Mouse (Mus musculus): Measurements from ENCODE around the gene Reg3b. TPM values are rescaled to one million over a fixed set of nuclear protein-coding genes. Genes with fewer than 3 reads are reported as not detected.
"Not testable (repeated sequence)": the region's sequence is repeated elsewhere in the genome, so short reads cannot be mapped to it uniquely, and the experiment has no call there.

Gene Reg3b
- not detected in 2 replicates for polyA plus RNA-seq (2016; fragmentation: Nextera tagmentation; extraction: Ambion mirVana)

DNA sequence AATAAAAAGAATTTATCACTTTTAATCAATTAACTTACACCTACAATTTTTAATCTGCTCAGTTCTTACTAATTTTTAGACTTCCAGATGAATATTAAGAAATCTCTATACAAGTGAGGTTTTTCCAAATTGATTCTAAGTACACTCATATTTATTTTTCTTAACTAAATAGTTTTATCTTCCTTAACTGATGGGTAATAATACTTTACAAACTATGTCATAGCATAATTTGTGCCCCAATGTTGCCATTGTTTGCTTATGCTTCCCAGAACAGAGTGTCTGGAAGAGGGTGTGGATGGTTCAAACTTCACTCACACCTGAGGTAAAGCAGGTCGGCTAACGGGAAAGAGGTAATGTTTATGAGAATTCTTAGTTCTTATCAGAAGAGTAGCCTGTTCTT is at the start of gene Reg3b:
TSS of gene Reg3b (plus strand) at position 301 of the 400 bp plus-strand sequence.
- WGBS, result 93% methylated on average over 2 of the region's 2 CpGs
- H3K27me3 ChIP-seq (ENCODE audit: insufficient read depth, poor library complexity, severe bottlenecking), result no peaks in the 10 kb centered on the region
- H3K4me3 ChIP-seq, result no peak within 1 kb of the TSS
- no peaks in the 10 kb centered on the region for H3K36me3 ChIP-seq
- DNase-seq (ENCODE audit: low spot score), result no peak
- H3K9me3 ChIP-seq, result no peaks in the 10 kb centered on the region
- H3K4me1 ChIP-seq (replicated peaks), result no peaks in the 10 kb centered on the region
- no peak within 1 kb of the TSS for H3K27ac ChIP-seq

GRCm38 (mm10) chr6:78327798-78328197 is 42.7 kb upstream of the Reg3b start:
- peak overlapping the region; percentile 16; the same call in 1 of the 2 replicates for H3K27ac ChIP-seq
- peaks cover 2% of the 10 kb centered on the region; the same call in 1 of the 2 replicates for H3K4me1 ChIP-seq (replicated peaks)
- H3K27me3 ChIP-seq (ENCODE audit: insufficient read depth, poor library complexity, severe bottlenecking), result no peaks in the 10 kb centered on the region
- no peaks in the 10 kb centered on the region for H3K9me3 ChIP-seq
- no peak for DNase-seq (ENCODE audit: low spot score)
- H3K4me3 ChIP-seq, result no peak overlapping the region
- H3K36me3 ChIP-seq, result no peaks in the 10 kb centered on the region

GRCm38 (mm10) chr6:78329166-78329565 is 41.3 kb upstream of the Reg3b start:
- H3K27ac ChIP-seq, result no peak overlapping the region
- peaks cover 2% of the 10 kb centered on the region; the same call in 1 of the 2 replicates for H3K4me1 ChIP-seq (replicated peaks)
- H3K9me3 ChIP-seq, result no peaks in the 10 kb centered on the region
- H3K36me3 ChIP-seq, result no peaks in the 10 kb centered on the region
- H3K4me3 ChIP-seq, result no peak overlapping the region
- no peaks in the 10 kb centered on the region for H3K27me3 ChIP-seq (ENCODE audit: insufficient read depth, poor library complexity, severe bottlenecking)
- 42% methylated on average over 2 of the region's 2 CpGs for WGBS
- DNase-seq (ENCODE audit: low spot score), result peak; percentile 20

DNA sequence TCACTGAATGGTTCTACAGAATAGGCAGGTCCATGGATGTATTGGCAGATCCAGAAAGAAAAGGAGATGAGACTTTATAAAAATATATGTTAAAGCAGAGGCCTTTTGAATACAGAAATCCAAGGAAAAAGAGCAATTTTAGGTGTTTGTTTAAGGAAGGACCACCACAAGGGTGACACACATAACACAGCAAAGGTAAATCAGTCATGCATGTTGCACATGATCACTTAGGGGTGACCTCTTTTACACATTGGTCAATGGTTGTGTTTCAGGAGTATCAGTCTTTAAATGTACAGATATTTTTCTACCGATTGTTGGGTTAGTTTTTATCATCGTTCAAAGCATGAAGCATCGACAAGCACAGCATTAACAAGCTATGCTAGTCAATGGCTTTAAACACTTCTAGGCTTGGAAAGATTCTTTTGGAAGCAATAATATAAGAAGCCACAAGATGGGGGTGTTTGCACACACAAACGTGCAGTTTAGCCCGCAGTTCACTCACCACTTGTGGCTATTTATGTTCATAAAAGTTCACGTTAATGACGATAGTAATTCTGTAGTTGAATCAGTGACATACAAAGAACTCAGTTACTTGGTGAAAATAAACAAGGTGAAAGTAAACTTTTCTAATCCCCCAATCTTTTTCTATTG is 38.4 kb upstream of the Reg3b start:
- H3K27ac ChIP-seq, result no peak overlapping the region
- H3K4me3 ChIP-seq, result no peak overlapping the region
- peaks cover 2% of the 10 kb centered on the region; the same call in 1 of the 2 replicates for H3K4me1 ChIP-seq (replicated peaks)
- peak; percentile 2 for DNase-seq (ENCODE audit: low spot score)
- 48% methylated on average over 7 of the region's 7 CpGs for WGBS
- H3K36me3 ChIP-seq, result no peaks in the 10 kb centered on the region
- H3K27me3 ChIP-seq (ENCODE audit: insufficient read depth, poor library complexity, severe bottlenecking), result no peaks in the 10 kb centered on the region
- no peaks in the 10 kb centered on the region for H3K9me3 ChIP-seq

DNA sequence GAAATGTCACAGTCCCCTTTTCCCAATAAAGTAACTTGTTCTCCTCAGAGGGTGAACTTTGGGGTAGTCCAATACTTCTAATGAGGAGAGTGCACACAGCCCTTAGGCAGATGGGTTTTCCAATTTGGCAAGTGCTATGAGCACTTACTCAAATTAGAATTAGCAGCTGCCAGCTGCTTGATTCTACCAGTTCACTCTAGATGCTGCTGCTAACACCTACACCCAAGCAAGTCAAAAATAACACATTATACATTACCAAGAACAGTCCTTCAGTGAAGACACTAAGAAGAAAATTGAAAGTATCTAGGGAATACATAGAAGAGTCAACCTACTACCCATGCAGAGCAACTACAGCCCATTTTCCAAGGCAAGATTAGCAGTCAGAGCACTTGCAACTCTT is 30.2 kb upstream of the Reg3b start:
- Histone ChIP-seq H3K36me3 (no peaks in the 10 kb centered on the region), H3K9me3 (no peaks in the 10 kb centered on the region), H3K4me3 (no peak overlapping the region), H3K4me1 (replicated peaks) (no peaks in the 10 kb centered on the region), H3K27me3 (ENCODE audit: insufficient read depth, poor library complexity, severe bottlenecking) (no peaks in the 10 kb centered on the region), H3K27ac (no peak overlapping the region)
- DNase-seq (ENCODE audit: low spot score), result no peak

DNA sequence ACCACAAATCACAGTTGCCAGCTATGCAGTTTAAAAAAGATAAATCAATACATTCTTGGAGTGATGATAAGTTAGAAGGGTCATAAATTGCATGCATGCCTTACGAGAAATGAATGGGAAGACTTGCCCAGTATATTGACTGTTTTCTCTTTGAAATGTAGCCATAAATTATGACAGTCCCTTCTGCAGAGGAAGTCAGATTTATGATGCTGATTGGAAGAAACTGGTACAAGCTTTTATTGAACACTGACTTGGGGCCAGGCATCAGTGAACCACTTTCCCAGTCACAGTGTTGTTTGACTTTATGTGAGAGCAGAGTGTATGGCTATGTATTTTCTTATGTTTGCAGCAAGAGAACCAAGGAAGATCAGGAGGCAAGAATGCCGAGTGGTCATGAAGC is 28.8 kb upstream of the Reg3b start:
- no peak overlapping the region for H3K27ac ChIP-seq
- H3K27me3 ChIP-seq (ENCODE audit: insufficient read depth, poor library complexity, severe bottlenecking), result no peaks in the 10 kb centered on the region
- H3K4me1 ChIP-seq (replicated peaks), result no peaks in the 10 kb centered on the region
- 91% methylated on average over 2 of the region's 2 CpGs for WGBS
- no peak overlapping the region for H3K4me3 ChIP-seq
- H3K9me3 ChIP-seq, result no peaks in the 10 kb centered on the region
- DNase-seq (ENCODE audit: low spot score), result no peak
- no peaks in the 10 kb centered on the region for H3K36me3 ChIP-seq

DNA sequence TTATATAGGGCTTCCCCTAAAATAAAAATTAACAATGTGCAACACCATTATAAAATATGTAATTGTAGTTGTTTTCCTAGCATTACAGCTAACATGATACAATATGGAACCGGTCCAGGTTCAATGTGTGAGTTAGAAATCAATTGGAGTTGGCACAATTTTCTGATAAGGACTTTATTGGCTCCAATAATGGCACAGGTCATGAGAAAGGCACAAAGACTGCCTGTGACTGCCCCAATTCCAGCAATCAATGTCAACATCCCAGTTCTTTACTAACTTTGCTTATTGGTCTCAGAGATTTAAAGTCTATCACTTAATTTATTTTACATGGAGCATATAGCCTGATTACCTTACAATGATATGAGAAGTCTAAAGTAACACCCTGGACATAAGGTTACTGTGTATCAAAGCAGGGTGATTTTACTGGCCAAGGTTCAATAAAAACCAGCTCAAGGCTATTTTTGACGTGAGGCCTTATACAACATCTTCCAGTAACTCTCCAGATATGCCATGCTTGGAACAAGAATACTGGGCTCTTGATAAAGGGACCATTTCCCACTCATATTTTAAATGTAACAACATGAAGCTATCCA is 8.4 kb upstream of the Reg3b start:
- Histone ChIP-seq H3K27me3 (ENCODE audit: insufficient read depth, poor library complexity, severe bottlenecking) (no peaks in the 10 kb centered on the region), H3K4me1 (replicated peaks) (no peaks in the 10 kb centered on the region), H3K4me3 (no peak overlapping the region), H3K9me3 (no peaks in the 10 kb centered on the region), H3K36me3 (no peaks in the 10 kb centered on the region), H3K27ac (no peak overlapping the region)
- no peak for DNase-seq (ENCODE audit: low spot score)
- WGBS, result 71% methylated on average over 2 of the region's 2 CpGs

- Histone ChIP-seq H3K4me1 (replicated peaks) (no peaks in the 10 kb centered on the region), H3K36me3 (no peaks in the 10 kb centered on the region), H3K9me3 (no peaks in the 10 kb centered on the region), H3K27me3 (ENCODE audit: insufficient read depth, poor library complexity, severe bottlenecking) (no peaks in the 10 kb centered on the region), H3K4me3 (no peak within 1 kb of the TSS), H3K27ac (no peak within 1 kb of the TSS)
- DNase-seq (ENCODE audit: low spot score), result no peak
- WGBS, result 84% methylated on average over 2 of the region's 2 CpGs
Observed at GRCm38 (mm10) chr6:78378765-78379164, 8.3 kb downstream of the Reg3b start, which contains the start of gene Reg3d. Gene Reg3d, minus strand, starts transcription at chr6:78378865.

DNA sequence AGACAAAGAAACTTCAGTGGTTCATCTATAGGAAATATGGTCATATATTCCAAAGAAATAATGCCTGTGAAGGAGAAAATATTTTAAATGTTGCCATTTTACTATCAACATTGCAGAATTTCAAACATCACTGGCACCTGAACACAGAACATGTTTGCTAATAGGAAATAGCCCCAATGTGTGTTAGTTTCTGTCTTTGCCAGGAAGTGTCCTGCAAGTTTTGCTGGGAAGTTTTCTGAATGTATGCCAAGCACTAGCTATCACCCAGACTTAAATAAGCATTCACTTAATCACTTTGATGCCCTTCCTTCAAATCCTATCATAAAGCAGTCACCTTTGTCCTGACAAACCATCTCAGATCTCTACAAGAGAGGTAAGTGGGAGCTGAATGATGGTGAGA is 10.0 kb downstream of the Reg3b start, which contains the start of gene Reg3a:
TSS of gene Reg3a (plus strand) at position 301 of the 400 bp plus-strand sequence.
- Histone ChIP-seq H3K4me3 (no peak within 1 kb of the TSS), H3K27ac (no peak within 1 kb of the TSS), H3K36me3 (no peaks in the 10 kb centered on the region), H3K4me1 (replicated peaks) (no peaks in the 10 kb centered on the region), H3K9me3 (no peaks in the 10 kb centered on the region), H3K27me3 (ENCODE audit: insufficient read depth, poor library complexity, severe bottlenecking) (no peaks in the 10 kb centered on the region)
- DNase-seq (ENCODE audit: low spot score), result no peak

- whole genome bisulfite sequencing, result 87% methylated on average over 3 of the region's 3 CpGs
- Histone ChIP-seq H3K27ac (no peak overlapping the region), H3K27me3 (ENCODE audit: insufficient read depth, poor library complexity, severe bottlenecking) (no peaks in the 10 kb centered on the region), H3K4me3 (no peak overlapping the region), H3K4me1 (replicated peaks) (no peaks in the 10 kb centered on the region), H3K36me3 (no peaks in the 10 kb centered on the region), H3K9me3 (no peaks in the 10 kb centered on the region)
- DNase-seq (ENCODE audit: low spot score), result no peak
Observed at GRCm38 (mm10) chr6:78385609-78386008, 15.2 kb downstream of the Reg3b start.

- DNase-seq (ENCODE audit: low spot score); H3K27me3 ChIP-seq (ENCODE audit: insufficient read depth, poor library complexity, severe bottlenecking); H3K4me1 ChIP-seq (replicated peaks); H3K9me3 ChIP-seq; H3K27ac ChIP-seq; H3K4me3 ChIP-seq; H3K36me3 ChIP-seq: not testable (repeated sequence)
- WGBS, result 94% methylated on average over 5 of the region's 17 CpGs
Observed at GRCm38 (mm10) chr6:78395323-78395722, 24.9 kb downstream of the Reg3b start, which contains the start of gene Reg2. Gene Reg2, plus strand, starts transcription at chr6:78395623.

DNA sequence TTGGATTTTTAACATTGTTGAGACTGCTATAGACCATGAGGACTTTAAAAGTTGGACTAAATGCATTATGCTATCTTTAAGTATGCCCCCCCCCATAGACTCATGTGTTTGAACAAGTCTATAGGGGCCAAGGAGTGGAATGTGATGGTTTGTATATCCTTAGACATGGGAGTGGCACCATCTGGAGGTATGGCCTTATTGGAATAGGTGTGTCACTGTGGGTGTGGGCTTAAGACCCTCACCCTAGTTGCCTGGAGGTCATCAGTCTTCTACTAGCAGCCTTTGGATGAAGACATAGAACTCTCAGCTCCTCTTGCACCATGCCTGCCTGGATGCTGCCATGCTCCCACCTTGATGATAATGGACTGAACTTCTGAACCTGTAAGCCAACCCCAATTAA is 52.0 kb downstream of the Reg3b start, which contains the start of gene Reg1:
TSS of gene Reg1 (plus strand) at position 301 of the 400 bp plus-strand sequence.
- not testable (repeated sequence) for H3K36me3 ChIP-seq; H3K27me3 ChIP-seq (ENCODE audit: insufficient read depth, poor library complexity, severe bottlenecking); H3K4me3 ChIP-seq; H3K9me3 ChIP-seq; DNase-seq (ENCODE audit: low spot score); H3K27ac ChIP-seq; H3K4me1 ChIP-seq (replicated peaks)

Measured in hindbrain, embryonic 10.5 days (tissue).